Mouse (Mus musculus) liver, adult 2 months (tissue): Measurements from ENCODE around the gene Hist1h3h.

Source experiments
- CTCF ChIP-seq: fragments of 200-500 bp; IDR thresholded peaks from 2 replicates; pipeline ENCODE4 v1.5.1; 2011; ENCODE audit warnings: low read depth, low read length, control low read depth
- POLR2A ChIP-seq: fragments of 200-500 bp; IDR thresholded peaks from 2 replicates; pipeline ENCODE4 v1.6.1; 2011; ENCODE audit warnings: low read length, control low read depth; ENCODE audit not compliant: insufficient read depth; ENCODE audit errors: extremely low read depth

- TF ChIP-seq POLR2A (no peak), CTCF (no peak)
These were observed 1.1 kb downstream of the Hist1h3h start for GRCm38 (mm10) chr13:21718381-21719080.
